Mouse (Mus musculus) stomach, embryonic 16.5 days (tissue): Measurements from ENCODE around the gene Olfr172. TPM values are rescaled to one million over a fixed set of nuclear protein-coding genes. Genes with fewer than 3 reads are reported as not detected.

Experiments used
- ATAC-seq: fragments of 200-750 bp; cut with Nextera tagmentation; 2 replicates; pipeline ENCODE4 v1.8.0; 2017; ENCODE audit warnings: moderate number of reproducible peaks, moderate TSS enrichment; ENCODE audit not compliant: insufficient read depth, low FRiP score
- H3K27ac ChIP-seq: fragments of 300-500 bp; sonication (generic); 2 replicates; pipeline ENCODE4 v1.5.1; 2014; ENCODE audit warnings: low read length
- H3K27me3 ChIP-seq: fragments of 300-500 bp; sonication (generic); 2 replicates; pipeline ENCODE4 v1.6.1; 2014; ENCODE audit warnings: low read length, control low read depth, mixed read lengths; ENCODE audit not compliant: control insufficient read depth, insufficient read depth
- H3K36me3 ChIP-seq: fragments of 300-500 bp; sonication (generic); 2 replicates; pipeline ENCODE4 v1.6.1; 2014; ENCODE audit warnings: low read length; ENCODE audit not compliant: control insufficient read depth, insufficient read depth
- H3K4me1 ChIP-seq: fragments of 300-500 bp; sonication (generic); 2 replicates; pipeline ENCODE4 v1.6.1; 2014; ENCODE audit warnings: low read length, control low read depth, mixed read lengths; ENCODE audit not compliant: control insufficient read depth, insufficient read depth
- H3K4me2 ChIP-seq: fragments of 300-500 bp; sonication (generic); 2 replicates; pipeline ENCODE4 v1.6.1; 2014; ENCODE audit warnings: low read depth, low read length, mixed read lengths
- H3K4me3 ChIP-seq: fragments of 300-500 bp; sonication (generic); replicated peaks from 2 replicates; pipeline ENCODE4 v1.5.1; 2014; ENCODE audit warnings: mild to moderate bottlenecking, low read length
- H3K9ac ChIP-seq: fragments of 300-500 bp; sonication (generic); 2 replicates; pipeline ENCODE4 v1.6.1; 2014; ENCODE audit warnings: low read length
- H3K9me3 ChIP-seq: fragments of 300-500 bp; sonication (generic); replicated peaks from 2 replicates; pipeline ENCODE4 v1.6.1; 2016; ENCODE audit warnings: low read length, control low read depth; ENCODE audit not compliant: control insufficient read depth
- WGBS: fragments of 180-500 bp; shearing (Covaris S2); extraction: QIAGEN DNeasy Blood & Tissue Kit; methylation state at CpG from one replicate; pipeline ENCODE4 v1.1.7; 2014; 5-methylcytosine and 5-hydroxymethylcytosine counted together
- polyA plus RNA-seq: library from polyadenylated mRNA; unstranded; fragments of >200 nt; fragmentation: Nextera tagmentation; extraction: Ambion mirVana; gene quantifications from 2 replicates; pipeline ENCODE4 v1.2.1, GENCODE M21; 2015

The Olfr172 gene
- polyA plus RNA-seq, 1 experiment from 2014 or later: not detected

- peak; percentile 100 for ATAC-seq
- Histone ChIP-seq H3K27ac (peak within 1 kb of the TSS; percentile 83), H3K4me3 (peak within 1 kb of the TSS; percentile 68)
Observed at GRCm38 (mm10) chr16:58727477-58728131, 35.4 kb downstream of the Olfr172 start, which contains the start of gene Cldnd1. Cldnd1 (plus strand) TSS chr16:58727910.

GRCm38 (mm10) chr16:58726680-58727476 lies 36.1 kb downstream of the Olfr172 start:
- Histone ChIP-seq H3K27ac (no peak overlapping the region), H3K9me3 (no peaks in the 10 kb centered on the region), H3K4me3 (peak overlapping the region; percentile 68), H3K4me1 (peaks cover 4% of the 10 kb centered on the region), H3K4me2 (peak overlapping the region; percentile 62), H3K36me3 (peaks cover 8% of the 10 kb centered on the region; the same call in 1 of the 2 replicates), H3K27me3 (no peaks in the 10 kb centered on the region), H3K9ac (no peak overlapping the region)
- 73% methylated on average over 11 of the region's 11 CpGs for WGBS
- no peak for ATAC-seq

More at GRCm38 (mm10) chr16:58727477-58728131, 35.4 kb downstream of the Olfr172 start, which contains the start of gene Cldnd1:
- H3K36me3 ChIP-seq: peaks cover 14% of the 10 kb centered on the region
- H3K9ac ChIP-seq: peak within 1 kb of the TSS; percentile 83
- peak within 1 kb of the TSS; percentile 62 for H3K4me2 ChIP-seq
- no peaks in the 10 kb centered on the region for H3K9me3 ChIP-seq
- H3K4me1 ChIP-seq: peaks cover 4% of the 10 kb centered on the region
- no peaks in the 10 kb centered on the region for H3K27me3 ChIP-seq
- 1% methylated on average over 35 of the region's 35 CpGs for WGBS

- Histone ChIP-seq H3K4me3 (no peak overlapping the region), H3K9ac (no peak overlapping the region), H3K9me3 (no peaks in the 10 kb centered on the region), H3K4me2 (no peak overlapping the region), H3K27ac (no peak overlapping the region), H3K36me3 (no peaks in the 10 kb centered on the region), H3K4me1 (no peaks in the 10 kb centered on the region), H3K27me3 (no peaks in the 10 kb centered on the region)
- no peak for ATAC-seq
- 86% methylated on average over 2 of the region's 2 CpGs for WGBS
Observed at GRCm38 (mm10) chr16:58722292-58722691, 40.7 kb downstream of the Olfr172 start.

- no peaks in the 10 kb centered on the region for H3K9me3 ChIP-seq
- H3K4me3 ChIP-seq: no peak within 1 kb of the TSS
- H3K4me1 ChIP-seq: no peaks in the 10 kb centered on the region
- H3K27me3 ChIP-seq: no peaks in the 10 kb centered on the region
- WGBS: 88% methylated on average over 7 of the region's 7 CpGs
- no peak within 1 kb of the TSS for H3K27ac ChIP-seq
- H3K9ac ChIP-seq: no peak within 1 kb of the TSS
- no peak within 1 kb of the TSS for H3K4me2 ChIP-seq
- H3K36me3 ChIP-seq: no peaks in the 10 kb centered on the region
- no peak for ATAC-seq
Observed at GRCm38 (mm10) chr16:58718666-58719120, 44.3 kb downstream of the Olfr172 start, which contains the start of gene Gpr15. Gpr15 (minus strand) TSS chr16:58719070.

GRCm38 (mm10) chr16:58715018-58715417 lies 48.0 kb downstream of the Olfr172 start:
- Histone ChIP-seq H3K4me2 (no peak overlapping the region), H3K9ac (no peak overlapping the region), H3K9me3 (no peaks in the 10 kb centered on the region), H3K4me1 (no peaks in the 10 kb centered on the region), H3K27me3 (no peaks in the 10 kb centered on the region), H3K36me3 (no peaks in the 10 kb centered on the region), H3K27ac (no peak overlapping the region), H3K4me3 (no peak overlapping the region)
- no peak for ATAC-seq
- 56% methylated on average over 4 of the region's 4 CpGs for WGBS

GRCm38 (mm10) chr16:58713128-58713527 lies 49.8 kb downstream of the Olfr172 start:
- Histone ChIP-seq H3K9me3 (no peaks in the 10 kb centered on the region), H3K4me1 (no peaks in the 10 kb centered on the region), H3K4me2 (no peak overlapping the region), H3K4me3 (no peak overlapping the region), H3K9ac (no peak overlapping the region), H3K36me3 (no peaks in the 10 kb centered on the region), H3K27me3 (no peaks in the 10 kb centered on the region), H3K27ac (no peak overlapping the region)
- ATAC-seq: no peak
- 84% methylated on average over 1 of the region's 1 CpGs for WGBS

- WGBS: 68% methylated on average over 8 of the region's 8 CpGs
- no peak overlapping the region for H3K27ac ChIP-seq
Observed at GRCm38 (mm10) chr16:58712221-58712620, 50.8 kb downstream of the Olfr172 start.

More at GRCm38 (mm10) chr16:58712221-58712620, 50.8 kb downstream of the Olfr172 start:
- H3K4me1 ChIP-seq: no peaks in the 10 kb centered on the region
- no peaks in the 10 kb centered on the region for H3K36me3 ChIP-seq
- H3K27me3 ChIP-seq: no peaks in the 10 kb centered on the region
- H3K9me3 ChIP-seq: no peaks in the 10 kb centered on the region
- ATAC-seq: no peak
- H3K4me2 ChIP-seq: 0 out of 2 replicates have a peak overlapping the region, but pooled peaks have one; percentile 1
- no peak overlapping the region for H3K4me3 ChIP-seq
- H3K9ac ChIP-seq: no peak overlapping the region
